Mouse (Mus musculus): Measurements from ENCODE around the gene Map3k10.

Map3k10 gene

GRCm38 (mm10) chr7:27674522-27675221 is at the start of gene Map3k10:
Map3k10 (minus strand) TSS chr7:27674598.
- in situ Hi-C loops (cut with MboI; ENCODE audit: unreplicated experiment in 2 of 2): loop anchor here (10.0 to 25.0 kb wide), 4 partner anchors 170 to 1920 kb away; partner anchors contain the start of genes Dll3 (in 1 of the 2), Hnrnpul1 (in 1 of the 2), Timm50 (in 1 of the 2) and Zfp974 (in 1 of the 2)

GRCm38 (mm10) chr7:27721951-27722350 is 47.6 kb upstream of the Map3k10 start:
- in situ Hi-C loops (cut with MboI; ENCODE audit: unreplicated experiment in 2 of 2): no loop called here

- in situ Hi-C loops (cut with MboI; ENCODE audit: unreplicated experiment in 2 of 2): no loop called here
Observed at GRCm38 (mm10) chr7:27710402-27710801, 36.0 kb upstream of the Map3k10 start.

GRCm38 (mm10) chr7:27696711-27697110 is 22.3 kb upstream of the Map3k10 start:
- in situ Hi-C loops (cut with MboI; ENCODE audit: unreplicated experiment in 2 of 2): loop anchor here (10.0 to 25.0 kb wide), 2 partner anchors 241 to 248 kb away; partner anchors contain the start of gene Zfp974 (in 1 of the 2)

- in situ Hi-C loops (cut with MboI; ENCODE audit: unreplicated experiment in 2 of 2): loop anchor here (5.0 to 25.0 kb wide), 4 partner anchors 36 to 254 kb away; partner anchors contain the start of gene Zfp974 (in 1 of the 2)
Observed at GRCm38 (mm10) chr7:27691076-27691475, 16.7 kb upstream of the Map3k10 start.

GRCm38 (mm10) chr7:27688815-27689612 is 14.6 kb upstream of the Map3k10 start, which contains the start of gene Zfp607b:
Zfp607b (plus strand) TSS chr7:27689340.
- in situ Hi-C loops (cut with MboI; ENCODE audit: unreplicated experiment in 2 of 2): loop anchor here (5.0 to 25.0 kb wide), 3 partner anchors 248 to 616 kb away; partner anchors contain the start of genes Dll3 (in 1 of the 2) and Zfp974 (in 1 of the 2)

- in situ Hi-C loops (cut with MboI; ENCODE audit: unreplicated experiment in 2 of 2): loop anchor here (5.0 to 25.0 kb wide), 3 partner anchors 249 to 616 kb away; partner anchors contain the start of genes Dll3 (in 1 of the 2) and Zfp974 (in 1 of the 2)
Observed at GRCm38 (mm10) chr7:27688246-27688788, 13.9 kb upstream of the Map3k10 start.

GRCm38 (mm10) chr7:27687836-27688235 is 13.4 kb upstream of the Map3k10 start:
- in situ Hi-C loops (cut with MboI; ENCODE audit: unreplicated experiment in 2 of 2): loop anchor here (5.0 to 25.0 kb wide), 3 partner anchors 249 to 617 kb away; partner anchors contain the start of genes Dll3 (in 1 of the 2) and Zfp974 (in 1 of the 2)

- in situ Hi-C loops (cut with MboI; ENCODE audit: unreplicated experiment in 2 of 2): loop anchor here (5.0 to 25.0 kb wide), 3 partner anchors 250 to 618 kb away; partner anchors contain the start of genes Dll3 (in 1 of the 2) and Zfp974 (in 1 of the 2)
Observed at GRCm38 (mm10) chr7:27687043-27687442, 12.6 kb upstream of the Map3k10 start.

GRCm38 (mm10) chr7:27685681-27686080 is 11.3 kb upstream of the Map3k10 start:
- in situ Hi-C loops (cut with MboI; ENCODE audit: unreplicated experiment in 2 of 2): loop anchor here (5.0 to 25.0 kb wide), 3 partner anchors 252 to 619 kb away; partner anchors contain the start of genes Dll3 (in 1 of the 2) and Zfp974 (in 1 of the 2)

GRCm38 (mm10) chr7:27685220-27685619 is 10.8 kb upstream of the Map3k10 start:
- in situ Hi-C loops (cut with MboI; ENCODE audit: unreplicated experiment in 2 of 2): loop anchor here (5.0 to 25.0 kb wide), 3 partner anchors 252 to 620 kb away; partner anchors contain the start of genes Dll3 (in 1 of the 2) and Zfp974 (in 1 of the 2)

- in situ Hi-C loops (cut with MboI; ENCODE audit: unreplicated experiment in 2 of 2): loop anchor here (5.0 to 25.0 kb wide), 3 partner anchors 254 to 622 kb away; partner anchors contain the start of genes Ltbp4 (in 2 of the 2), Dll3 (in 1 of the 2) and Zfp974 (in 1 of the 2)
Observed at GRCm38 (mm10) chr7:27683218-27683617, 8.8 kb upstream of the Map3k10 start.

- in situ Hi-C loops (cut with MboI; ENCODE audit: unreplicated experiment in 2 of 2): loop anchor here (10.0 to 25.0 kb wide), 3 partner anchors 170 to 1920 kb away; partner anchors contain the start of genes Hnrnpul1 (in 1 of the 2) and Zfp974 (in 1 of the 2)
Observed at GRCm38 (mm10) chr7:27675222-27675612, 819 bp upstream of the Map3k10 start.

- in situ Hi-C loops (cut with MboI; ENCODE audit: unreplicated experiment in 2 of 2): loop anchor here in 1 of 2 experiments (10.0 to 25.0 kb wide), 3 partner anchors 169 to 1919 kb away; partner anchors contain the start of genes Dll3, Hnrnpul1 and Timm50
Observed at GRCm38 (mm10) chr7:27674195-27674521, 240 bp downstream of the Map3k10 start.

- in situ Hi-C loops (cut with MboI; ENCODE audit: unreplicated experiment in 2 of 2): loop anchor here in 1 of 2 experiments (10.0 to 25.0 kb wide), 3 partner anchors 169 to 1919 kb away; partner anchors contain the start of genes Dll3, Hnrnpul1 and Timm50
Observed at GRCm38 (mm10) chr7:27673575-27674131, 745 bp downstream of the Map3k10 start.

GRCm38 (mm10) chr7:27673064-27673574 is 1.3 kb downstream of the Map3k10 start:
- in situ Hi-C loops (cut with MboI; ENCODE audit: unreplicated experiment in 2 of 2): loop anchor here in 1 of 2 experiments (10.0 to 25.0 kb wide), 3 partner anchors 168 to 1918 kb away; partner anchors contain the start of genes Dll3, Hnrnpul1 and Timm50

- in situ Hi-C loops (cut with MboI; ENCODE audit: unreplicated experiment in 2 of 2): loop anchor here in 1 of 2 experiments (25.0 kb wide), 1 partner anchor 650 kb away; the partner anchor contains the start of genes Dll3 and Timm50
Observed at GRCm38 (mm10) chr7:27662038-27662437, 12.4 kb downstream of the Map3k10 start.

Measured in v-Abl transformed pro-B cells (cell line).